Mouse (Mus musculus) limb, embryonic 10.5 days (tissue): ENCODE measurements around the gene Gsto1. TPM values are rescaled to one million over a fixed set of nuclear protein-coding genes. Genes with fewer than 3 reads are reported as not detected.
A peak's percentile ranks its signal among the peaks of the same experiment; 100 is the strongest.

Experiments
- DNase-seq: peaks from one replicate; pipeline ENCODE4 v3.0.0-alpha.2; 2017; ENCODE audit warnings: low spot score
- H3K27ac ChIP-seq: fragments of 300-500 bp; sonication (generic); 2 replicates; pipeline ENCODE4 v1.5.1; 2016; ENCODE audit warnings: mild to moderate bottlenecking
- H3K27me3 ChIP-seq: fragments of 300-500 bp; sonication (generic); 2 replicates; pipeline ENCODE4 v1.6.1; 2016; ENCODE audit warnings: low read depth, mild to moderate bottlenecking; ENCODE audit not compliant: poor library complexity, severe bottlenecking
- H3K36me3 ChIP-seq: fragments of 300-500 bp; sonication (generic); 2 replicates; pipeline ENCODE4 v1.6.1; 2016; ENCODE audit warnings: mild to moderate bottlenecking, moderate library complexity
- H3K4me1 ChIP-seq: fragments of 300-500 bp; sonication (generic); 2 replicates; pipeline ENCODE4 v1.6.1; 2016
- H3K4me3 ChIP-seq: fragments of 300-500 bp; sonication (generic); 2 replicates; pipeline ENCODE4 v1.5.1; 2016; ENCODE audit warnings: mild to moderate bottlenecking, moderate library complexity
- H3K9me3 ChIP-seq: fragments of 300-500 bp; sonication (generic); replicated peaks from 2 replicates; pipeline ENCODE4 v1.6.1; 2016; ENCODE audit warnings: mild to moderate bottlenecking
- WGBS: fragments of 180-500 bp; shearing (Covaris S2); methylation state at CpG from one replicate; pipeline ENCODE4 v1.1.7; 2016; 5-methylcytosine and 5-hydroxymethylcytosine counted together
- polyA plus RNA-seq: library from polyadenylated mRNA; unstranded; fragments of >200 nt; fragmentation: Nextera tagmentation; extraction: Ambion mirVana; gene quantifications from 2 replicates; pipeline ENCODE4 v1.2.1, GENCODE M21; 2016

Gsto1 gene
- polyA plus RNA-seq, 1 experiment from 2014 or later: 241 TPM

DNA sequence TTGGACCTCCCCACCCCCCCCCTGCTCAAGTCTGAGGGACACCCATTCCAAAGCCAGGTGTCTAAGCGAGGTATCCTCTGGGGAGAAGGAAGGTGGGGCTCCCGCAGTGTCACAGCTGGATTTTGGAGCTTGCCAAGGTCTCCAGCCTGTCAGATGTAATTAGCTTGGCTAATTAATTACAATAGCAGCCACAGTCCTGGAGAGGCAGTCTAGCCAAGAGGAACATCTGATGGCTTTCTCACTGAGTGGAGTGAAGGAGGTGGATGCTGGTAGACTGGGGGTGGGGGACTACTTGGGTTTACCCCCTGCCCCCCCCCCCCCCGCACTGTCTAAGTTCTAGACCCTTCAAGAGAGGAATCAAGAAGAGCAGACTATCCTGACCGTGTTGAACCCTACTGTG is 48.9 kb downstream of the Gsto1 start:
- no peaks in the 10 kb centered on the region for H3K9me3 ChIP-seq
- no peaks in the 10 kb centered on the region for H3K27me3 ChIP-seq
- no peak overlapping the region for H3K4me3 ChIP-seq
- 65% methylated on average over 4 of the region's 4 CpGs for WGBS
- peaks cover 50% of the 10 kb centered on the region for H3K36me3 ChIP-seq
- peak overlapping the region; percentile 79; the same call in 1 of the 2 replicates for H3K27ac ChIP-seq
- no peak for DNase-seq
- peaks cover 54% of the 10 kb centered on the region for H3K4me1 ChIP-seq

DNA sequence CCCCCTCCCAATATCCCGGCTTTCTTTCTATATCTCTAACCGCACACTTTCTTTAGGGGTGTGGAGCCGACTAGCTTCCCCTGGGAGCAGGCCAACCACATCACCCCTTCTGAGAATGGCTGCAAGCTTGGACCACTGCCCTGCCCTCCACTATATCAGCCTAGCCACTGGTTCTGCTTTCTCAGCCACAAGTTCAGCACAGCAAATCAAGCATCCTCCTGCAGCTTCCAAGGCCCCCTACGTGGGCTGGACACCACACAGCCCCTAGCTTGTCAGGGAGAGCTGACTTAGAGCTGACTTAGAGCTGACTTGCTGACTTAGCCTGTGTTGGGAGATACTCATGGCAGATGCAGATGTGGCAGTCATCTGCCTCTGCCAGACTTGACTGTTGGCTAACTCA is 50.3 kb downstream of the Gsto1 start:
- Histone ChIP-seq H3K27ac (peak overlapping the region; percentile 56), H3K4me3 (no peak overlapping the region), H3K9me3 (no peaks in the 10 kb centered on the region), H3K4me1 (peaks cover 68% of the 10 kb centered on the region), H3K36me3 (peaks cover 38% of the 10 kb centered on the region), H3K27me3 (no peaks in the 10 kb centered on the region)
- DNase-seq: no peak
- WGBS: 95% methylated on average over 4 of the region's 4 CpGs

DNA sequence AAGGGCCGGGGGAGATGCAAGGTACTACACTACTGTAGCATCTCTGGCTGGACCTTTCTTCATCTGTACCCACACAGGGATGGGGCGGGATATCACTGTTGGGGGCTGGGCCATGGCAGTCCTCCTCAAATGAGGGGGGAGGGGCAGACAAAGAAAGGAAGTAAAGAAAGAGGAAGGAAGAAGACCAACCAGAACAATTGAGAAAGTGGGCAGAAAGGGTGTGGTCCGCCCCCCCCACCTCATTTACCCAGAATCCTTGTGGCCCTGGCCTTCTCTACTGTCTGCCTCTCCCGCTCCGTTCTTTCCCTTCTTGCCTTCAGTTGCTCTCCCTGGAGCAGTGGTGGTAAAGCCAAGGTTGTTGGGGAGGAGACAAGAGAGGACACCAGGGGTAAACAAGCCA is 50.8 kb downstream of the Gsto1 start:
- Histone ChIP-seq H3K36me3 (peaks cover 33% of the 10 kb centered on the region), H3K27ac (peak overlapping the region; percentile 56), H3K27me3 (no peaks in the 10 kb centered on the region), H3K4me1 (peaks cover 72% of the 10 kb centered on the region), H3K4me3 (no peak overlapping the region), H3K9me3 (no peaks in the 10 kb centered on the region)
- no peak for DNase-seq
- WGBS: 95% methylated on average over 5 of the region's 5 CpGs

DNA sequence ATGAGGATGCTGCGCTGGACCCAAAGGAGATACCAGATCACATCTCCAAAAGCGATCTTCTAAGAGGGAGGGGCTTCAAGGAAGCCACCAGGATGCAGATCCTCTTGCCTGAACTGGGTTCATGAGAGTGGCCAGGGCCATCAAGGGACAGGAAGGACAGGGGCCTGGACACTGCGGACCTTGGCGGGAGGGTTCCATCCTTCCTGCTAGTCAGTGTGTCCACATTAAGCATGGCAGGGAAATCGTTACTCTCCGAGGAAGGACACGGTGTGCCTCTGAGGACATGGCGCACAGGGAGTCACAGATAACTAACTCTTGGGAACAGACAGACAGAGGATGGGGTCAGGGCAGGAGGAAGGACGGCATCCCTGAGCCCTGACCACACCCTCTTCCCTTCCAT is 52.8 kb downstream of the Gsto1 start:
- H3K9me3 ChIP-seq: no peaks in the 10 kb centered on the region
- no peak overlapping the region; the same call in 1 of the 2 replicates for H3K27ac ChIP-seq
- no peaks in the 10 kb centered on the region for H3K27me3 ChIP-seq
- no peak for DNase-seq
- no peak overlapping the region for H3K4me3 ChIP-seq
- 93% methylated on average over 9 of the region's 9 CpGs for WGBS
- H3K36me3 ChIP-seq: peaks cover 40% of the 10 kb centered on the region
- H3K4me1 ChIP-seq: peaks cover 67% of the 10 kb centered on the region

DNA sequence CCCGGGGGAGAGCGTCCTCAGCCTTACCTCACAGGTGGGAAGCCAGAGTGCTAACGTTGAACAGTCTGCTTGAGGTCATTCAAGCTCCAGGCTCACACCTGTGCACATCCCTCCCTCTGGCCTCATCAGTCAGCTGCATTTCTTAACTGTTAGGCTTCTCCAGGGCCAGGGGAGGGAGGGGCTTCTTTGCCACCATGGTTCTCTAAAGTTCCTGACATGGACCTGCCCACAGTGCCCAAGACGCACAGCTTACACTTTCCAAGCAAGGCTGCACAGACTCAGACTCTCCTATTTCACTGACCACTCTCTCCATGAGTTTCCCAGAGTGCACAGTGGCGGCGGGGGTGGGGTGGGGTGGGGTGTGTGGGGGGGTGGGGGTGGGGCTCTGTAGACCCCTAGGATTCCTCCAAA is 54.2 kb downstream of the Gsto1 start:
- Histone ChIP-seq H3K36me3 (peaks cover 40% of the 10 kb centered on the region), H3K9me3 (no peaks in the 10 kb centered on the region), H3K27ac (peak overlapping the region; percentile 98), H3K27me3 (no peaks in the 10 kb centered on the region), H3K4me3 (peak overlapping the region; percentile 52), H3K4me1 (peaks cover 62% of the 10 kb centered on the region)
- 22% methylated on average over 6 of the region's 6 CpGs for WGBS
- peak; percentile 51 for DNase-seq

DNA sequence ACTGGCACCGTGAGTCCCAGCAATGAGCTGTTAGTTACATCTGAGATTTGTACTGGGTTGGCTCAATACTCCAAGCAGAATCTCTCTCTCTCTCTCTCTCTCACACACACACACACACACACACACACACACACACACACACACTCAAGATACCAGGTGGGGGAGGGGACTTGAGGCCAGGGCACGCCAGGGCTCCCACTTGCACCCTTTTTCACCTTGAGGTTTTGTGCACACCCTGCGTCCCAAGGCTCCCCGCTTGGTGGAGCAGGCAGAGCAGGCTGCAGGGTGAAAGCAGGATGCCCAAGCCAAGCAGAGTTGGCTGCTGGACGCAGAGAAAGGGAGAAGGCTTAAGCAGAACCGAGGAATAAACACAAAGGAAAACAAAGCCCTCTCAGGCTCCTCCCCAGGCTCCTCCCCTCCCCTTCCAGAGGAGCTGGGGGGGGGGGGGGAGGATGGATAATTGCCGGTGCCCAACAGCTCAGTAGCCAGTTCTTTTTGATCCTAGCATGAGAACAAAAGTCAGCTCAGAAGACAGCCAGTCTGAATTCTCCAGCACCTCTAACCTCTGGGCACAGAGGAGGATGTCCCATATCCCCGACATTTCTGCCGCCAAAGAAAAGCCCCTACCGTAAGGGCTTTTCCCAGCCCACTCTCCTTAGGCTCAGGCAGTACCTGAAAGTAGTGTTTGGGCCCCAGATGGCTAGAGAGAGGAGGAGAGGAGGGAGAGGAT is 54.8 kb downstream of the Gsto1 start:
- Histone ChIP-seq H3K4me3 (peak overlapping the region; percentile 52), H3K27me3 (no peaks in the 10 kb centered on the region), H3K9me3 (no peaks in the 10 kb centered on the region), H3K27ac (peak overlapping the region; percentile 98), H3K36me3 (peaks cover 38% of the 10 kb centered on the region), H3K4me1 (peaks cover 57% of the 10 kb centered on the region)
- DNase-seq: peak; percentile 73
- 1% methylated on average over 10 of the region's 10 CpGs for WGBS

DNA sequence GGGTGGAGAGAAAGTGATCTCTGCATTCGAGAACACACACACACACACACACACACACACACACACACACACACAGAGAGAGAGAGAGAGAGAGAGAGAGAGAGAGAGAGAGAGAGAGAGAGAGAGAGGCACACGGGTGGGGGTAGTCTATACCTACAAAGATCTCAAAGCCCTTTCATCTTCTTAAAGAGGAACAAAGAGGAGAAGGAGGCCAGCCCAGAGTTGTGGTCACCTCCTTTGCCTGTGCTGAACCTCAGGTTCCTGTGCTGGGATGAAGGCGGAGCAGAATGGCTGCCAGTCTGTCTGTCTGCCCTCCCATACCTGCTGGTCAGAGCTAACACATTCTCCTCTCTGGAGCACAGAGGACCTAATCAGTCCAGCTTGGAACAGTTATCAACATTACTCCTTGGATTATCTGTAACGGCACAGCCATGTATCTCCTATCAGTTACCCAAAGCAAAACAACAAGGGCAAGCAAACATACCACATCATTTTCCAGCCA is 55.4 kb downstream of the Gsto1 start:
- Histone ChIP-seq H3K27me3 (no peaks in the 10 kb centered on the region), H3K9me3 (no peaks in the 10 kb centered on the region), H3K4me1 (peaks cover 51% of the 10 kb centered on the region), H3K4me3 (peak overlapping the region; percentile 52), H3K27ac (peak overlapping the region; percentile 98), H3K36me3 (peaks cover 32% of the 10 kb centered on the region)
- DNase-seq: no peak
- WGBS: 45% methylated on average over 3 of the region's 4 CpGs

DNA sequence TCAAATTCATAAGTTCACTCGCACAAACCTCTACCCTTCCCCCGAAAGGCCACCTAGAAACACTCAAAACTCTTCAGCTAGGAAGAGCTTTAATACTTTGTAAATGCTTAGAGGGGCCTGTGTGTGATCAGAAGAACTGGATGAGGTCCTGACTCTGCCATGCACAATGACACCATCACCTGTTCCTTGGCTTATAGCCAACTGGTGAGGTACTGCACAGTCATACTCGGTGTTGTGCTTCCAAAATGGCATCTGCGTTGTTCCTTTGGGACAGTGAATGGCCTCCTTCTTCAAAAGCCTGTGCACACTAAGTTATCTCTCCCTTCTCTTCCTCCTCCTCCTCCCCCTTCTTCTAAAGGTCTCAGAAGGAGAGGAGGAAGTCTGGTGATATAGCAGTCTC is 56.0 kb downstream of the Gsto1 start:
- DNase-seq: no peak
- 94% methylated on average over 4 of the region's 4 CpGs for WGBS
- no peak overlapping the region for H3K4me3 ChIP-seq
- peak overlapping the region; percentile 98 for H3K27ac ChIP-seq
- no peaks in the 10 kb centered on the region for H3K9me3 ChIP-seq
- no peaks in the 10 kb centered on the region for H3K27me3 ChIP-seq
- H3K36me3 ChIP-seq: peaks cover 27% of the 10 kb centered on the region
- H3K4me1 ChIP-seq: peaks cover 45% of the 10 kb centered on the region

DNA sequence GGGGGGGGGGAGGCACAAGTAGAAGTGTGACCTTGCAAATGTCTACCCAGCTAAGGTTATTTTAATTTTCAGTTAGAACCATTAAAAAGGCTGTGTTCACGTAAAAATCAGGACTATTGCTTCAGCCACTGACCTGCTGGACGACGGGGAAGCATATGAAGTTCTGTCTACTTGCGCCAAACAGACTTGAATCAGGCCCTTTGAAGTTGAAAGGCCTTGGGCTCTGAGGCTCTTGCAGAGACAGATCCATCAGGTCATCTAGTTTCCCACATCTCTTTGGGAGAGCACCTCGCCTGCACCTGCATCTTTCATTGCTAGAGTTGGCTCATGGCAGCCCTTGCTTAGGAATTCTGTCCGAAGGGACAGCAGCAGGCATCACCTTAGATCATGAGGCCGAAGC is 58.6 kb downstream of the Gsto1 start:
- Histone ChIP-seq H3K4me1 (peaks cover 60% of the 10 kb centered on the region), H3K27ac (no peak overlapping the region), H3K27me3 (no peaks in the 10 kb centered on the region), H3K9me3 (no peaks in the 10 kb centered on the region), H3K4me3 (no peak overlapping the region), H3K36me3 (peaks cover 17% of the 10 kb centered on the region)
- DNase-seq: no peak
- WGBS: 71% methylated on average over 7 of the region's 7 CpGs

DNA sequence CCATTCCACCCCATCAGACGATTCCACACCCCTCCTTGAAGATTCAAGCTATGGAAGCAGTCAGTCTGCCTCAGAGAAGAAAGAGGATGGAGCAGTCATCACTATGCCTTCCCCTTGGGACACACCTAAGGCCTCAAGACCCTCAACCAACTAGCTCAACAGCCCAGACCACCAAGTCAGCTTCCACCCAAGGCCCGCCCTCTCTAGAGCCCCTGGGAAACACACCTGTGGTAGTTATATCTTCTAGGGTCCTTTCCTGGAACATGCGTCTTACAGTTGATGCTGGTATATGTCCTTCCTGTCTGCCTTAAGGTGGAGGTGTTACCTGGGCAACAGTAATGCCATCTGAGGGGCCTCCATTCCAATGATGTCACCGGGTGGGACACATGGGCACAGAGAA is 59.4 kb downstream of the Gsto1 start:
- no peak for DNase-seq
- Histone ChIP-seq H3K4me1 (peaks cover 54% of the 10 kb centered on the region), H3K27ac (no peak overlapping the region), H3K9me3 (no peaks in the 10 kb centered on the region), H3K36me3 (peaks cover 17% of the 10 kb centered on the region), H3K4me3 (no peak overlapping the region), H3K27me3 (no peaks in the 10 kb centered on the region)
- WGBS: 93% methylated on average over 4 of the region's 4 CpGs

Other genes starting within 250 kb of the Gsto1 start
- gene Col17a1, start 162.9 kb upstream of the Gsto1 start, polyA plus RNA-seq: 0.83 and 1.8 TPM in 2 replicates
- gene Sfr1, start 123.3 kb upstream of the Gsto1 start, polyA plus RNA-seq: 246 and 260 TPM in 2 replicates
- 0.59 and 1.0 TPM in 2 replicates for gene Gsto2, start 10.6 kb downstream of the Gsto1 start, polyA plus RNA-seq
- gene Cfap43, start 64.3 kb downstream of the Gsto1 start, polyA plus RNA-seq: 0.05 and 0.09 TPM in 2 replicates
- gene Itprip, start 64.3 kb downstream of the Gsto1 start, polyA plus RNA-seq: 19.0 and 27.5 TPM in 2 replicates
- not detected in 2 replicates for gene Cfap58, start 82.7 kb downstream of the Gsto1 start, polyA plus RNA-seq